Mouse (Mus musculus) neural tube, embryonic 12.5 days (tissue): Measurements from ENCODE around the gene Olfr1156. TPM values are rescaled to one million over a fixed set of nuclear protein-coding genes. Genes with fewer than 3 reads are reported as not detected.

Experiments used
- ATAC-seq: fragments of 200-750 bp; cut with Nextera tagmentation; 2 replicates; pipeline ENCODE4 v1.8.0; 2017; ENCODE audit warnings: low read depth, mild to moderate bottlenecking, moderate TSS enrichment, moderate library complexity; ENCODE audit not compliant: low FRiP score
- H3K27ac ChIP-seq: fragments of 300-500 bp; sonication (generic); 2 replicates; pipeline ENCODE4 v1.5.1; 2016
- H3K27me3 ChIP-seq: fragments of 300-500 bp; sonication (generic); replicated peaks from 2 replicates; pipeline ENCODE4 v1.6.1; 2016; ENCODE audit warnings: mild to moderate bottlenecking
- H3K36me3 ChIP-seq: fragments of 300-500 bp; sonication (generic); 2 replicates; pipeline ENCODE4 v1.6.1; 2016; ENCODE audit warnings: mild to moderate bottlenecking
- H3K4me1 ChIP-seq: fragments of 300-500 bp; sonication (generic); 2 replicates; pipeline ENCODE4 v1.6.1; 2016
- H3K4me2 ChIP-seq: fragments of 300-500 bp; sonication (generic); replicated peaks from 2 replicates; pipeline ENCODE4 v1.6.1; 2016; ENCODE audit warnings: mild to moderate bottlenecking
- H3K4me3 ChIP-seq: fragments of 300-500 bp; sonication (generic); 2 replicates; pipeline ENCODE4 v1.5.1; 2016
- H3K9ac ChIP-seq: fragments of 300-500 bp; sonication (generic); 2 replicates; pipeline ENCODE4 v1.6.1; 2016; ENCODE audit warnings: mild to moderate bottlenecking
- H3K9me3 ChIP-seq: fragments of 300-500 bp; sonication (generic); 2 replicates; pipeline ENCODE4 v1.6.1; 2016; ENCODE audit warnings: mild to moderate bottlenecking
- WGBS: fragments of 180-500 bp; shearing (Covaris S2); methylation state at CpG from one replicate; pipeline ENCODE4 v1.1.7; 2016; 5-methylcytosine and 5-hydroxymethylcytosine counted together
- polyA plus RNA-seq: library from polyadenylated mRNA; unstranded; fragments of >200 nt; fragmentation: Nextera tagmentation; extraction: Ambion mirVana; gene quantifications from 2 replicates; pipeline ENCODE4 v1.2.1, GENCODE M21; 2016

Gene Olfr1156
- polyA plus RNA-seq: not detected in 2 replicates

DNA sequence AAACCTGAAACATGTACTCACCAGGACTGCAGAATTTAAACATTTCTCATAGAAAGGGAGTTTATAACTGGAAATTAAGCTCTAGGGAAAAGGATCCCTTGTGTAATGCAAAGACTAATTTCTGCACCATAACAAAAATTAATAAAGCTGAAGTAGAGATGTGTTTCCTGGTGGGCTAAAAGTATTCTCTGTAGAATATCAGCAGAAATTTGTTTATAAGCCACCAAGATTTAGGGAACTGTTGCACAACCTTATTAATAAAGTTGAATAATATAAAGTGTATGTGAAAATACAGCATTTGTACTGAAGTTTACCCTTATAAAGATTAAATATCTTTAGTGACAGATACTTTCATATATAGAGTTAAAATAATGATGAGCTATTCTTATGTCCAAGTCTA, at the start of gene Olfr1156:
Gene Olfr1156 (minus strand): TSS at position 101 of the 400 bp plus-strand sequence.
- no peak for ATAC-seq
- no peaks in the 10 kb centered on the region for H3K27me3 ChIP-seq

DNA sequence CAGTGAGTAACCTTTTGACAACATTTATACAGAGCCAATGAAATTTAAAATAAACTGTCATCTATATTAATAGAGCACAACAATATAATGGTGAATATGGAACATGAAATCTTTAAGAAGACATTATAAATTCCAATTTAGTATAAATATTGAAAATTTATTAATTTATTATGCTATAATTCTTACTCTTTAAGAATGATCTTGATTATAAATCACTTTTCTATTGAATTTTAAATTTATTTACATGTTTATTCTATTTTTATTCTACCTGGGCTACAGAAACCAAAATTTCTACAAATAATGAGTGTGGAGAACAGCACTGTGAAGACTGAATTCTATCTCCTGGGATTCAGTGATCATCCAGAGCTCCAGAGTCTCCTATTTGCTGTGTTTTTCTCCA, 36.9 kb upstream of the Olfr1156 start, which contains the start of gene Olfr1158:
Gene Olfr1158 (plus strand): TSS at position 301 of the 400 bp plus-strand sequence.
- Histone ChIP-seq H3K4me1 (no peaks in the 10 kb centered on the region), H3K4me3 (no peak within 1 kb of the TSS), H3K36me3 (no peaks in the 10 kb centered on the region), H3K27ac (no peak within 1 kb of the TSS), H3K27me3 (no peaks in the 10 kb centered on the region), H3K9ac (no peak within 1 kb of the TSS), H3K9me3 (no peaks in the 10 kb centered on the region), H3K4me2 (no peak within 1 kb of the TSS)
- ATAC-seq: no peak

More for the DNA sequence above, at the start of gene Olfr1156:
- Histone ChIP-seq H3K9ac (no peak within 1 kb of the TSS), H3K4me2 (no peak within 1 kb of the TSS), H3K27ac (no peak within 1 kb of the TSS), H3K4me1 (no peaks in the 10 kb centered on the region), H3K9me3 (no peaks in the 10 kb centered on the region), H3K4me3 (no peak within 1 kb of the TSS), H3K36me3 (no peaks in the 10 kb centered on the region)

DNA sequence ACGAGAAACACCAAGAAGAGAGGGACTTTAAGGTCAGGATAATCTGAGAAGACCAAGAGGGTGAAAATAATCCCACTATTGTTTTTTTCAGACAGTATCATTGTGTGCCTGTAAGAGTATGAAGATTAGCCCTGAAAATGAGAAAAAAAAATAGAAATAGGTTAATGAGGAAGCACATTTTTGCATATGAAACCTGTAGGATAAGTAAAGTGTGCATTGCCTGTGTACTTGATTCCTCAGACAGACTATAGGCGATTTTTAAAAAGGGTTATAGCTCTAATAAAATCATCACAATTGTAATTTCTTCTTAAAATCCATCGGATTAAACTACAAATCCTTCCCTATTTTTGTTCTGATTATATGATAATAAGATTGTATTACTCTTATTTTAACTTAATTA, 21.7 kb upstream of the Olfr1156 start, which contains the start of gene Olfr74:
Gene Olfr74 (minus strand): TSS at position 101 of the 400 bp plus-strand sequence.
- Histone ChIP-seq H3K4me1 (no peaks in the 10 kb centered on the region), H3K36me3 (no peaks in the 10 kb centered on the region), H3K4me2 (no peak within 1 kb of the TSS), H3K9me3 (no peaks in the 10 kb centered on the region), H3K4me3 (no peak within 1 kb of the TSS), H3K27ac (no peak within 1 kb of the TSS), H3K9ac (no peak within 1 kb of the TSS), H3K27me3 (no peaks in the 10 kb centered on the region)
- 80% methylated on average over 3 of the region's 3 CpGs for WGBS
- ATAC-seq: no peak

DNA sequence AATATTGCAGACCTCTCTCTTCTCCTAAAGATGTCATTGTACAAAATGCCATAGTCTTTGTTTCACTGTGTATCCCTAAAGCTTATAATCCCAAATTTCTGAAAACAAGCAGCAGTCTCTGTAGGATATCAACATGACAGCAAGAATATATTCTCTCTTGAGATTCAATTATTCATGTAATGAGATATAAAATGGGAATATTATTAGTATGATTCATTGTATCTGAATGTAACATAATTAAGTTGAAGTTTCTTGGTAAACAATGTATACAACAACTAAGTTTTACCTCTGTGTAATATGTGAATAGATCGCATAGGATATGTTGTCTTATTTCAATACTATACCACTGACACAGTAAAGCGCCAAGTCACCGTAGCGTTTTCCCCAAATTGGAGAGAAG, 15.3 kb upstream of the Olfr1156 start, which contains the start of gene Olfr1157:
Gene Olfr1157 (minus strand): TSS at position 101 of the 400 bp plus-strand sequence.
- no peaks in the 10 kb centered on the region for H3K4me1 ChIP-seq
- no peak within 1 kb of the TSS for H3K4me2 ChIP-seq
- no peak within 1 kb of the TSS for H3K4me3 ChIP-seq
- H3K27ac ChIP-seq: no peak within 1 kb of the TSS
- no peaks in the 10 kb centered on the region for H3K36me3 ChIP-seq
- H3K27me3 ChIP-seq: no peaks in the 10 kb centered on the region
- 93% methylated on average over 4 of the region's 4 CpGs for WGBS
- H3K9me3 ChIP-seq: no peaks in the 10 kb centered on the region
- no peak for ATAC-seq
- H3K9ac ChIP-seq: no peak within 1 kb of the TSS

DNA sequence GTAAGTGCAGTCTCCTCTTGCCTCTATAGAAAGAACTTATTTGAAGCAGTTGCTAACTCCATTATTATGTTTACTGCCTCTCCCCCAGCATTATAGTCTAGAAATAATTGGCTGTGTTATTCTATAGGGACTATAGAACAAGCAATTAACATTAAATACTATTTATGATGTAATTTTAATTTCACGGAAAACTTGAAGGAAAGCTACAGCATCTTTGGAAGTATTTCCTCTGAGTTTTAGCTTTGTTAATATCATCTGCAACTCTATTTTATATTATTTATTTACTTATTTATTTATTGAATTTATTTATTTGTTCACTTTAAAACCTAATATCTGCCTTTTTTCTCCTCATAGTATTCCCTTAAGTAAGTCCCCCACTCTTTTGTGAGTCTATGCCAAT, 7.9 kb downstream of the Olfr1156 start, which contains the start of gene Olfr1155:
Gene Olfr1155 (minus strand): TSS at position 101 of the 400 bp plus-strand sequence.
- no peak within 1 kb of the TSS for H3K9ac ChIP-seq
- WGBS: 95% methylated on average over 1 of the region's 1 CpGs
- H3K4me3 ChIP-seq: no peak within 1 kb of the TSS
- H3K4me1 ChIP-seq: no peaks in the 10 kb centered on the region
- no peaks in the 10 kb centered on the region for H3K36me3 ChIP-seq
- ATAC-seq: no peak
- H3K9me3 ChIP-seq: no peaks in the 10 kb centered on the region
- no peaks in the 10 kb centered on the region for H3K27me3 ChIP-seq
- no peak within 1 kb of the TSS for H3K27ac ChIP-seq
- no peak within 1 kb of the TSS for H3K4me2 ChIP-seq

DNA sequence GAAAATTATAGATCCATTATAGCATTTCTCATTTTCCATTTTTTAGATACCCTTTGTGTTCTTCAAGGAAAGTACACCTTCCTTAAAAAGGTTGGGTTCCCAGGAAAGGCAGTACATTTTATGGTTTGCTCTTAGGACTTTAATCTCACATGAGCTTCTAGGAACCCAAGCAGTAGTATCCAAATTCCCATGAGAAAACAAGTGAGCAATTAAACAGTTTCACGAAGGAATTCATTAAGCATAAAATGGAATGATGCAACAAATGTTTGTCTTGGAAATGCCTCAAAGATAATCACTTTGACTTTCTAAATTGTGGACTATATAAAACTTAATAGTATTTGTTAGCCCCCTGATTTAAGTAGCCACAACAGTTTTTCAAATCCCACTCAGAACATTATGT, 47.8 kb downstream of the Olfr1156 start, which contains the start of gene Olfr1154:
Gene Olfr1154 (minus strand): TSS at position 101 of the 400 bp plus-strand sequence.
- Histone ChIP-seq H3K9ac (no peak within 1 kb of the TSS), H3K4me3 (no peak within 1 kb of the TSS), H3K9me3 (no peaks in the 10 kb centered on the region), H3K4me1 (no peaks in the 10 kb centered on the region), H3K36me3 (no peaks in the 10 kb centered on the region), H3K27me3 (no peaks in the 10 kb centered on the region), H3K4me2 (no peak within 1 kb of the TSS), H3K27ac (no peak within 1 kb of the TSS)
- 89% methylated on average over 1 of the region's 1 CpGs for WGBS
- ATAC-seq: no peak

Other genes with a start within 250 kb of the Olfr1156 start
- not detected in 2 replicates for gene Olfr1137, start 239.9 kb downstream of the Olfr1156 start, polyA plus RNA-seq
- not detected in 2 replicates for gene Olfr1138, start 213.1 kb downstream of the Olfr1156 start, polyA plus RNA-seq
- not detected in 2 replicates for gene Olfr1140, start 209.3 kb downstream of the Olfr1156 start, polyA plus RNA-seq
- gene Olfr1141, start 199.1 kb downstream of the Olfr1156 start, polyA plus RNA-seq: not detected in 2 replicates
- gene Olfr152, start 173.6 kb downstream of the Olfr1156 start, polyA plus RNA-seq: not detected in 2 replicates
- gene Olfr1143, start 152.5 kb downstream of the Olfr1156 start, polyA plus RNA-seq: not detected in 2 replicates
- gene Olfr1145, start 143.3 kb downstream of the Olfr1156 start, polyA plus RNA-seq: not detected in 2 replicates
- gene Olfr1148, start 122.6 kb downstream of the Olfr1156 start, polyA plus RNA-seq: not detected in 2 replicates
- not detected in 2 replicates for gene Olfr1150-ps1, start 109.1 kb downstream of the Olfr1156 start, polyA plus RNA-seq
- gene Olfr1151, start 97.2 kb downstream of the Olfr1156 start, polyA plus RNA-seq: not detected in 2 replicates
- gene Olfr1152, start 86.6 kb downstream of the Olfr1156 start, polyA plus RNA-seq: 0.03 TPM in 1 of 2 replicates, not detected in the other
- not detected in 2 replicates for gene Olfr1153, start 58.1 kb downstream of the Olfr1156 start, polyA plus RNA-seq
- gene Olfr1154, start 47.9 kb downstream of the Olfr1156 start, polyA plus RNA-seq: not detected in 2 replicates
- not detected in 2 replicates for gene Olfr1155, start 8.0 kb downstream of the Olfr1156 start, polyA plus RNA-seq
- not detected in 2 replicates for gene Olfr1157, start 15.2 kb upstream of the Olfr1156 start, polyA plus RNA-seq
- gene Olfr74, start 21.6 kb upstream of the Olfr1156 start, polyA plus RNA-seq: not detected in 2 replicates
- not detected in 2 replicates for gene Olfr1158, start 37.0 kb upstream of the Olfr1156 start, polyA plus RNA-seq
- not detected in 2 replicates for gene Olfr1160, start 55.2 kb upstream of the Olfr1156 start, polyA plus RNA-seq
- not detected in 2 replicates for gene Olfr1161, start 69.7 kb upstream of the Olfr1156 start, polyA plus RNA-seq
- not detected in 2 replicates for gene Olfr73, start 84.6 kb upstream of the Olfr1156 start, polyA plus RNA-seq
- not detected in 2 replicates for gene Olfr1162, start 98.0 kb upstream of the Olfr1156 start, polyA plus RNA-seq
- not detected in 2 replicates for gene Olfr1163, start 118.7 kb upstream of the Olfr1156 start, polyA plus RNA-seq
- not detected in 2 replicates for gene Olfr1164, start 140.9 kb upstream of the Olfr1156 start, polyA plus RNA-seq
- not detected in 2 replicates for gene Olfr1166, start 175.2 kb upstream of the Olfr1156 start, polyA plus RNA-seq
- gene Olfr1167, start 202.1 kb upstream of the Olfr1156 start, polyA plus RNA-seq: not detected in 2 replicates
- not detected in 2 replicates for gene Olfr1168, start 228.8 kb upstream of the Olfr1156 start, polyA plus RNA-seq